Mouse (Mus musculus): ENCODE measurements around the gene Hist1h2bf.

- TF ChIP-seq CTCF (IDR thresholded peaks at IDR 0.05; ENCODE audit: borderline replicate concordance, insufficient read depth, low read length) = no peak
- no peak for TF ChIP-seq POLR2A (IDR thresholded peaks at IDR 0.05; ENCODE audit: low read depth, low read length)
Observed at GRCm38 (mm10) chr13:23591206-23591605, 17.2 kb upstream of the Hist1h2bf start.
